Mouse (Mus musculus) midbrain, embryonic 12.5 days (tissue): ENCODE results near the gene Fam234a. TPM values are rescaled to one million over a fixed set of nuclear protein-coding genes. Genes with fewer than 3 reads are reported as not detected.
"Not testable (repeated sequence)": the region's sequence is repeated elsewhere in the genome, so short reads cannot be mapped to it uniquely, and the experiment has no call there.

Source experiments
- ATAC-seq: fragments of 200-750 bp; cut with Nextera tagmentation; 2 replicates; pipeline ENCODE4 v1.8.0; 2017; ENCODE audit warnings: low read depth, moderate TSS enrichment, moderate library complexity; ENCODE audit not compliant: low FRiP score
- H3K27ac ChIP-seq: fragments of 300-500 bp; sonication (generic); replicated peaks from 2 replicates; pipeline ENCODE4 v1.5.1; 2016; ENCODE audit warnings: mild to moderate bottlenecking
- H3K27me3 ChIP-seq: fragments of 300-500 bp; sonication (generic); 2 replicates; pipeline ENCODE4 v1.6.1; 2016; ENCODE audit warnings: mild to moderate bottlenecking
- H3K36me3 ChIP-seq: fragments of 300-500 bp; sonication (generic); 2 replicates; pipeline ENCODE4 v1.6.1; 2016
- H3K4me1 ChIP-seq: fragments of 300-500 bp; sonication (generic); 2 replicates; pipeline ENCODE4 v1.6.1; 2016
- H3K4me2 ChIP-seq: fragments of 300-500 bp; sonication (generic); replicated peaks from 2 replicates; pipeline ENCODE4 v1.6.1; 2016; ENCODE audit warnings: mild to moderate bottlenecking, moderate library complexity
- H3K4me3 ChIP-seq: fragments of 300-500 bp; sonication (generic); 2 replicates; pipeline ENCODE4 v1.5.1; 2016; ENCODE audit warnings: mild to moderate bottlenecking
- H3K9ac ChIP-seq: fragments of 300-500 bp; sonication (generic); replicated peaks from 2 replicates; pipeline ENCODE4 v1.6.1; 2016; ENCODE audit warnings: mild to moderate bottlenecking, moderate library complexity
- H3K9me3 ChIP-seq: fragments of 300-500 bp; sonication (generic); 2 replicates; pipeline ENCODE4 v1.6.1; 2016; ENCODE audit warnings: mild to moderate bottlenecking
- WGBS: fragments of 180-500 bp; shearing (Covaris S2); methylation state at CpG from one replicate; pipeline ENCODE4 v1.1.7; 2016; 5-methylcytosine and 5-hydroxymethylcytosine counted together
- polyA plus RNA-seq: library from polyadenylated mRNA; unstranded; fragments of >200 nt; fragmentation: Nextera tagmentation; extraction: Ambion mirVana; gene quantifications from 2 replicates; pipeline ENCODE4 v1.2.1, GENCODE M21; 2016

Fam234a gene
- polyA plus RNA-seq, 1 experiment from 2014 or later: 29.5 TPM

DNA sequence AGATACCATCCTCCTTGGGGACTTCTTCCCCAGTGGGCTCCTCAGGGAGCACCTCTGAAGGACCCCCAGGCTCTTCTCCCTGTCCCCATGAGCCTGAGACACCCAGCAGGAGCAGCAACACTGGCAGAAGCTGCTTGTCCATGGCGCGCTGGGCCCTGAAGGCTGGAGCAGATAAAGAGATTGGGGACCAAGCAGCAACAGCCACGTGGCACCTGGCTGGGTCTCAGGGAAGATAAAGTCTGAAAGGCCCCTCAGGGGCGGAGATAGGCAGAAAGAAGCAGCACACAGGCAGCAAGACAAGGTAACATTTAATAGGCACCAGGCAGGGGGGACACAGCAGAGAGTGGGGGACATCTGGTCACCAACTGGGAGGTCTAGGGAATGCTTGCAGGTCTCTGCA lies 45.1 kb downstream of the Fam234a start, which contains the start of gene Pdia2:
Pdia2 (minus strand) TSS at position 196 of the 400 bp plus-strand sequence.
- H3K9ac ChIP-seq: no peak within 1 kb of the TSS
- 73% methylated on average over 4 of the region's 4 CpGs for WGBS
- H3K4me2 ChIP-seq: no peak within 1 kb of the TSS
- H3K9me3 ChIP-seq: no peaks in the 10 kb centered on the region
- ATAC-seq: no peak
- peaks cover 21% of the 10 kb centered on the region for H3K4me1 ChIP-seq
- peaks cover 38% of the 10 kb centered on the region for H3K36me3 ChIP-seq
- H3K4me3 ChIP-seq: no peak within 1 kb of the TSS
- H3K27me3 ChIP-seq: peaks cover 56% of the 10 kb centered on the region
- no peak within 1 kb of the TSS for H3K27ac ChIP-seq

DNA sequence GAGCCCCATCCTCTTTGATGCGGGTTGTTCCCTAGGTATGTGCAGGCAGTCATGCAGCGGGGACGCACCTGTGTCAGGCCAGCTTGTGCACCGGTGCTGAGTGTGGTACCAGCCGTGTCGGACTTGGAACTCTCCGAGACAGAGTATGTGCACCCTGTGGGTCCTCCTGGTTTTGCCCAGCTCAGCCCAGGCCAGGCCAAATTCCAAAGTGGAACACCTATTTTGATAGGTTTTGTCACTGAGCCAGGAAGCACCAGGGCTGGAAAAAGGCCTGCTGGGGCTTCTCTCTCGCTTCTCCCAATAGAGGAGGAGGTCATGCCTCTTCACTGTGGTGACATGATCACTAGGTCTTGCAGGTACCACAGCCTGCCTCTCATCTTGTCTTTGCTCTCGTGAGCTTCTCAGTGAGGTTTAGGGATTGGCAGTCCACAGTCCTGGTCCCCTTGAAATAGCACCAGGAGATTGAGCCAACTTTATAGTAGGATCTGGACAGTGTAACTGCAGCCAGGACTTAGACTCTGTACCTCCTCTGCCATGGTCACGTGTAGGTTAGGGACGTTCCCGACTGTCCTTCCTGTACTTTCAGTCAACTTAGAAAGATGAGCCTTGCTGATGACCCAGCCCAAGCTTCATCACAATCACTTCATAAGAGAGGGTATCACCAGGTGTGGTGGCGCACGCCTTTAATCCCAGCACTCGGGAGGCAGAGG lies 51.4 kb downstream of the Fam234a start:
- no peaks in the 10 kb centered on the region for H3K9me3 ChIP-seq
- no peaks in the 10 kb centered on the region for H3K27me3 ChIP-seq
- peaks cover 96% of the 10 kb centered on the region for H3K36me3 ChIP-seq
- no peak overlapping the region for H3K27ac ChIP-seq
- no peaks in the 10 kb centered on the region for H3K4me1 ChIP-seq
- no peak overlapping the region for H3K4me2 ChIP-seq
- H3K9ac ChIP-seq: no peak overlapping the region
- WGBS: 97% methylated on average over 15 of the region's 15 CpGs
- H3K4me3 ChIP-seq: no peak overlapping the region
- no peak for ATAC-seq

DNA sequence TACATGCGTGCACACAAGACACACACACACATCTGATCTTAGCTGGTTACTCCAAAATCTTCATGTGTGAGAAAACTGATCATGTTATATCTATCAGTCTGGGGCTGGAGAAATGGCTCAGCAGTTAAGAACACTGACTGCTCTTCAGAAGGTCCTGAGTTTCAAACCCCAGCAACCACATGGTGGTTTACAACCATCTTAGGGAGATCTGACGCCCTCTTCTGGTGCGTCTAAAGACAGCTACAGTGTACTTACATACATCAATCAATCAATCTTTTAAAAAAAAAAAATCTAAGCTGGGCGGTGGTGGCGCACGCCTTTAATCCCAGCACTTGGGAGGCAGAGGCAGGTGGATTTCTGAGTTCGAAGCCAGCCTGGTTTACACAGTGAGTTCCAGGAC lies 52.6 kb downstream of the Fam234a start:
- not testable (repeated sequence) for H3K27me3 ChIP-seq, H3K27ac ChIP-seq, H3K4me1 ChIP-seq, H3K4me3 ChIP-seq, H3K9ac ChIP-seq, H3K9me3 ChIP-seq, H3K4me2 ChIP-seq, ATAC-seq
- WGBS: 87% methylated on average over 7 of the region's 7 CpGs
- H3K36me3 ChIP-seq: peaks cover 94% of the 10 kb centered on the region

DNA sequence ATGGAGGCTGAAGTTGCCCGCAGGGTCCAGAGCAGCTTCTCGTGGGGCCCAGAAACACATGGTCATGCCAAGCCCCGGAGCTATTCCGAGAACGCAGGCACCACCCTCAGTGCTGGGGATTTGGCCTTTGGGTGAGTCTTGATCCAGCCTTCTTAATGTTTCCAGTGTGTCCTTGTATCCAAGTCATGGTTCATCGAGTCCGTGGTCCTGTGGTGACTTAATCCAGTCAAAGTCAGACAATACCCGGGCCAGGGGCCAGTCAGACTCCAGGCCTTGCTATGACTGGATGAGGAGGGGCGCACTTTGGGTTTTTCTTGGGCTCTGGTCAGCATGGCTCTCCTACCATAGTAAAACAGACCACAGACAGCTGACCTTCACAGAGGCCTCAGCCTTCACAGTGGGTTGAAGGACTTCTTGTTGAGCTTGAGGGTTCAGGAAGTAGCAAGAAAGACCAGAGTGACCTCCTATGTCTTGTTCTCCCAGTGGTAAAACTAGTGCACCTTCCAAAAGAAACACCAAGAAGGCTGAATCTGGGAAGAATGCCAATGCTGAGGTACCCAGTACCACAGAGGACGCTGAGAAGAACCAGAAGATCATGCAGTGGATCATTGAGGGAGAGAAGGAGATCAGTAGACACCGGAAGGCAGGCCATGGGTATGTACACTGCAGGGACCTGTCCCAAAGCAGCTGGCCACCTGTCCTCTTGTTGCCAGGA lies 55.8 kb downstream of the Fam234a start:
- 91% methylated on average over 11 of the region's 11 CpGs for WGBS
- H3K4me1 ChIP-seq: no peaks in the 10 kb centered on the region
- H3K9ac ChIP-seq: no peak overlapping the region
- no peak overlapping the region for H3K4me2 ChIP-seq
- no peaks in the 10 kb centered on the region for H3K9me3 ChIP-seq
- H3K36me3 ChIP-seq: peaks cover 90% of the 10 kb centered on the region
- ATAC-seq: no peak
- H3K4me3 ChIP-seq: no peak overlapping the region
- no peak overlapping the region for H3K27ac ChIP-seq
- no peaks in the 10 kb centered on the region for H3K27me3 ChIP-seq

DNA sequence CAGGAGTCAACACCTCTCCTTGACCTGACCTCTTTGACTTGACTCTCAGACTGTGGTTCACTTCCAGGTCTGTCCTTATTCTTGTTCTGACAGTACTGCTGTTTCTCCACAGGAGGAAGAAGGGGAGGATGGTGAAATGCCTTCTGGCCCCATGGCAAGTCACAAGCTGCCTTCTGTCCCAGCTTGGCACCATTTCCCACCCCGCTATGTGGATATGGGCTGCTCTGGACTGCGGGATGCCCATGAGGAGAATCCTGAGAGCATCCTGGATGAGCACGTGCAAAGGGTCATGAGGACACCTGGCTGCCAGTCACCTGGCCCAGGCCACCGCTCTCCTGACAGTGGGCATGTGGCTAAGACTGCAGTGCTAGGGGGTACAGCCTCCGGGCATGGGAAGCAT lies 56.5 kb downstream of the Fam234a start:
- no peak overlapping the region for H3K9ac ChIP-seq
- no peaks in the 10 kb centered on the region for H3K9me3 ChIP-seq
- no peak overlapping the region for H3K4me2 ChIP-seq
- no peak overlapping the region for H3K27ac ChIP-seq
- ATAC-seq: no peak
- H3K36me3 ChIP-seq: peaks cover 91% of the 10 kb centered on the region
- no peaks in the 10 kb centered on the region for H3K4me1 ChIP-seq
- H3K4me3 ChIP-seq: no peak overlapping the region
- no peaks in the 10 kb centered on the region for H3K27me3 ChIP-seq
- 95% methylated on average over 5 of the region's 5 CpGs for WGBS

DNA sequence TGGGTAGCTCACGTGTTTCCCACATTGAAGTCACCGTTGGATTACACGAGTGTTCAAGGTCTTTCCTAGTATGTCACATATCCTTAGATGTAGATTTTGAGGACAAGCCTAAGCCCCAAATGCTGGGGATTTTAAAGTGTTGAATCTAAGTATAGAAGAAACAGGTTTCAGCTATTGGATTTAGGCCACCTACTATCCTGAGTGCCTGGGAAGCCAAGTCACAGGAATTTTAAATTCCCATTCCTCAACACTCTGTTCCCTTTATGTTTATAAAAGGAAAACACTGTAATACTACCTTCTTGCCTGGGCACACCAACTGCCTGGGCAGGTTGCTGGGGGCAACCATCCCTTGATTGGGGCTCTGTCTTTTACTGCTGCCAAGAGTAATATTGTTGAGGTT lies 62.9 kb downstream of the Fam234a start:
- H3K4me1 ChIP-seq: no peaks in the 10 kb centered on the region
- no peaks in the 10 kb centered on the region for H3K27me3 ChIP-seq
- no peak overlapping the region for H3K4me2 ChIP-seq
- H3K27ac ChIP-seq: no peak overlapping the region
- H3K9ac ChIP-seq: no peak overlapping the region
- H3K36me3 ChIP-seq: peaks cover 69% of the 10 kb centered on the region
- 93% methylated on average over 3 of the region's 3 CpGs for WGBS
- ATAC-seq: no peak
- H3K9me3 ChIP-seq: peaks cover 3% of the 10 kb centered on the region; the same call in 1 of the 2 replicates
- no peak overlapping the region for H3K4me3 ChIP-seq

DNA sequence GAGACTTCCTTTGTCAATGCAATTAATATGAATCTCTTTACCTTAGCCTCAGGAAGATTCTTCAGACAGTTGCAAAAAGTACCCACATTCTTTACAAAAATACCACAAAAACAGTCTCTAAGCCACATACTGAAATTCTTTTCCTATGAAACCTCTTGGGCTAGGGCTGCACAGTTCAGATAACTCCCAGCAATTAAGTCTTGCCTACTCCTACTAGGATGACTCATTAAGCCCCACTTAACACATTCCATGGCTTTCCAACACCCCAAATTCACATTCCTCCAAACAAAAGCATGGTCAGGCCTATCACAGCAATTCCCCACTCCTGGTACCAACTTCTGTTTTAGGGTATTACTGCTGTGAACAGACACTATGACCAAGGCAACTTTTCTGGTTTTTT lies 65.4 kb downstream of the Fam234a start:
- H3K36me3 ChIP-seq: peaks cover 69% of the 10 kb centered on the region
- H3K9me3 ChIP-seq: peaks cover 3% of the 10 kb centered on the region; the same call in 1 of the 2 replicates
- ATAC-seq: no peak
- no peak overlapping the region for H3K4me2 ChIP-seq
- no peak overlapping the region for H3K4me3 ChIP-seq
- H3K9ac ChIP-seq: no peak overlapping the region
- no peaks in the 10 kb centered on the region for H3K27me3 ChIP-seq
- no peaks in the 10 kb centered on the region for H3K4me1 ChIP-seq
- no peak overlapping the region for H3K27ac ChIP-seq

DNA sequence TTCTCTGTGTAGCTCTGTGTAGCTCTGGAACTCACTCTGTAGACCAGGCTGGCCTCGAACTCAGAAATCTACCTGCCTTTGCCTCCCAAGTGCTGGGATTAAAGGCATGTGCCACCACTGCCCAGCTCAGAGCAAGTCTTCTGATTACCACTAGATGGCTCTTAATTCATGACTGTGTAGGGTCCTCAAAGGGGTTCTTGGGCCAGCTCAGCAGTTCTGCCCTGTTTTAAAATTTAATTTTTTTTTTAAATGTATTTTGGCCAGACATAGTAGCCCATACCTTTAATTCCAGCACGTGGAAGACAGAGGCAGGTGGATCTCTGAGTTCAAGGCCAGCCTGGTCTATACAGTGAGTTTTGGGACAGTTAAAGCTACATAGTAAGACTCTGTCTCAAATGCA lies 68.8 kb downstream of the Fam234a start:
- not testable (repeated sequence) for H3K9ac ChIP-seq, H3K27ac ChIP-seq, ATAC-seq, H3K4me2 ChIP-seq, H3K4me3 ChIP-seq, H3K9me3 ChIP-seq, H3K4me1 ChIP-seq, H3K27me3 ChIP-seq
- H3K36me3 ChIP-seq: peaks cover 48% of the 10 kb centered on the region
- whole genome bisulfite sequencing: 84% methylated on average over 2 of the region's 2 CpGs

DNA sequence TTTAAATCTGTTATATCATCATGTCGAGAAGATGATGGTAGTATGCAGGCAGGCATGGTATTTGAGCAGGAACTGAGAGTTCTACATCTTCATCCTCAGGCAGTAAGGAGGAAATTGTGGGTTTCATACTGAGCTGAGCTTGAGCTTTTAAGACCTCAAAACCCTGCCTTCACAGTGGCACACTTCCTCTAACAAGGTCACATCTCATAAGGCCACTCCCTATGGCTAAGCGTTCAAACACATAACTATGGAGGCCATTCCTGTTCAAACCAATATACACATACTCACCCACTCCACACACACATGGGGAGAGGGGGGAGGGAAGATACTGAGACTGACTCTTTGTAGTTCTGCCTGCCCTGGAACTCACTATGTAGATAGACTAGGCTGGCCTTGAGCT lies 76.0 kb downstream of the Fam234a start:
- Histone ChIP-seq H3K27ac (no peak overlapping the region), H3K9me3 (no peaks in the 10 kb centered on the region)
- 90% methylated on average over 2 of the region's 2 CpGs for WGBS

DNA sequence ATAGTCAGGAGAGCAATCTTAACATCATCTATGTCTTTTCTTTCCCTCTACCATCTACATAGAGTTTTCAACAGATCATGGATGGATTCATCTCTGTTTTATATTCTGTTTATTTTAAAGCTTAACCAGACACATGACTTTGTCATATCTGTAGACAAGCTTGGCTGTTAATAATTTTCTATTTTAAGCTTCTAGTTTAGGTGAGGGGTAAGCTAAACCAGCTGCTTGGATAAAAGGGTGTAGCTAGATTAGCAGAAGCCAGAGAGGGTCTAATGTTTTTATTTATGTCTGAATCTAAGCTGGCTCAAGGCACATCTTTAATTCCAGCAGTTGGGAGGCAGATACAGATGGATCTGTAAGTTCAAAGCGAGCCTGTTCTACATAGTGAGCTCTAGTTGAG lies 81.3 kb downstream of the Fam234a start:
- H3K27ac ChIP-seq: no peak overlapping the region
- H3K36me3 ChIP-seq: 0 out of 2 replicates have a peak, but pooled peaks cover 7% of the 10 kb centered on the region
- H3K9me3 ChIP-seq: no peaks in the 10 kb centered on the region
- WGBS: 94% methylated on average over 1 of the region's 1 CpGs
- H3K4me1 ChIP-seq: no peaks in the 10 kb centered on the region
- no peak overlapping the region for H3K4me2 ChIP-seq
- no peak overlapping the region for H3K4me3 ChIP-seq
- H3K9ac ChIP-seq: no peak overlapping the region
- ATAC-seq: no peak
- no peaks in the 10 kb centered on the region for H3K27me3 ChIP-seq

More for the DNA sequence above, 76.0 kb downstream of the Fam234a start:
- no peak overlapping the region for H3K9ac ChIP-seq
- H3K4me3 ChIP-seq: no peak overlapping the region
- H3K4me1 ChIP-seq: no peaks in the 10 kb centered on the region
- no peaks in the 10 kb centered on the region for H3K27me3 ChIP-seq
- H3K36me3 ChIP-seq: peaks cover 11% of the 10 kb centered on the region; the same call in 1 of the 2 replicates
- H3K4me2 ChIP-seq: no peak overlapping the region
- no peak for ATAC-seq
